Mouse (Mus musculus) kidney, embryonic 15.5 days (tissue): ENCODE results near the gene Tpx2. TPM values are rescaled to one million over a fixed set of nuclear protein-coding genes. Genes with fewer than 3 reads are reported as not detected.

Experiments
- ATAC-seq: fragments of 200-750 bp; cut with Nextera tagmentation; replicated peaks from 2 replicates; pipeline ENCODE4 v1.8.0; 2017; ENCODE audit warnings: moderate TSS enrichment; ENCODE audit not compliant: low FRiP score
- H3K27ac ChIP-seq: fragments of 300-500 bp; sonication (generic); 2 replicates; pipeline ENCODE4 v1.5.1; 2015; ENCODE audit warnings: mild to moderate bottlenecking, inconsistent platforms
- H3K27me3 ChIP-seq: fragments of 300-500 bp; sonication (generic); 2 replicates; pipeline ENCODE4 v1.6.1; 2015; ENCODE audit warnings: inconsistent platforms
- H3K36me3 ChIP-seq: fragments of 300-500 bp; sonication (generic); 2 replicates; pipeline ENCODE4 v1.6.1; 2015; ENCODE audit warnings: inconsistent platforms
- H3K4me1 ChIP-seq: fragments of 300-500 bp; sonication (generic); 2 replicates; pipeline ENCODE4 v1.6.1; 2015; ENCODE audit warnings: inconsistent platforms
- H3K4me2 ChIP-seq: fragments of 300-500 bp; sonication (generic); 2 replicates; pipeline ENCODE4 v1.6.1; 2015; ENCODE audit warnings: moderate library complexity, mild to moderate bottlenecking, inconsistent platforms
- H3K4me3 ChIP-seq: fragments of 300-500 bp; sonication (generic); replicated peaks from 2 replicates; pipeline ENCODE4 v1.5.1; 2015; ENCODE audit warnings: mild to moderate bottlenecking, inconsistent platforms
- H3K9ac ChIP-seq: fragments of 300-500 bp; sonication (generic); 2 replicates; pipeline ENCODE4 v1.6.1; 2015; ENCODE audit warnings: mild to moderate bottlenecking, inconsistent platforms
- H3K9me3 ChIP-seq: fragments of 300-500 bp; sonication (generic); replicated peaks from 2 replicates; pipeline ENCODE4 v1.6.1; 2016; ENCODE audit warnings: inconsistent platforms
- WGBS: fragments of 180-500 bp; shearing (Covaris S2); methylation state at CpG from one replicate; pipeline ENCODE4 v1.1.7; 2015; ENCODE audit warnings: mixed read lengths; 5-methylcytosine and 5-hydroxymethylcytosine counted together
- polyA plus RNA-seq: library from polyadenylated mRNA; unstranded; fragments of >200 nt; fragmentation: Nextera tagmentation; extraction: Ambion mirVana; gene quantifications from 2 replicates; pipeline ENCODE4 v1.2.1, GENCODE M21; 2015

The Tpx2 gene
- 88.5 and 98.2 TPM in 2 replicates for polyA plus RNA-seq

GRCm38 (mm10) chr2:152847815-152848302 lies at the start of gene Tpx2:
Gene Tpx2 (plus strand): TSS chr2:152847964.
- ATAC-seq = peak; percentile 99
- peak within 1 kb of the TSS; percentile 75 for H3K9ac ChIP-seq
- WGBS = under 1% methylated on average over 34 of the region's 34 CpGs

GRCm38 (mm10) chr2:152799954-152800761 lies 47.6 kb upstream of the Tpx2 start:
- Histone ChIP-seq H3K27me3 (no peaks in the 10 kb centered on the region), H3K4me2 (no peak overlapping the region), H3K9me3 (no peaks in the 10 kb centered on the region), H3K27ac (no peak overlapping the region), H3K4me3 (no peak overlapping the region), H3K9ac (no peak overlapping the region), H3K36me3 (no peaks in the 10 kb centered on the region), H3K4me1 (peaks cover 28% of the 10 kb centered on the region)
- 44% methylated on average over 7 of the region's 7 CpGs for WGBS
- ATAC-seq = no peak

More at GRCm38 (mm10) chr2:152847815-152848302, at the start of gene Tpx2:
- Histone ChIP-seq H3K27me3 (no peaks in the 10 kb centered on the region), H3K4me3 (peak within 1 kb of the TSS; percentile 91), H3K36me3 (peaks cover 21% of the 10 kb centered on the region), H3K9me3 (no peaks in the 10 kb centered on the region), H3K4me2 (peak within 1 kb of the TSS; percentile 63), H3K27ac (peak within 1 kb of the TSS; percentile 91), H3K4me1 (peaks cover 22% of the 10 kb centered on the region)

- H3K9me3 ChIP-seq = no peaks in the 10 kb centered on the region
- H3K27me3 ChIP-seq = no peaks in the 10 kb centered on the region
- no peaks in the 10 kb centered on the region for H3K36me3 ChIP-seq
- H3K9ac ChIP-seq = no peak overlapping the region
- H3K4me3 ChIP-seq = no peak overlapping the region
- H3K27ac ChIP-seq = no peak overlapping the region
- no peak overlapping the region for H3K4me2 ChIP-seq
- peaks cover 31% of the 10 kb centered on the region for H3K4me1 ChIP-seq
- no peak for ATAC-seq
These were observed 47.0 kb upstream of the Tpx2 start for GRCm38 (mm10) chr2:152800762-152801113.

GRCm38 (mm10) chr2:152802303-152802702 lies 45.5 kb upstream of the Tpx2 start:
- no peak overlapping the region for H3K27ac ChIP-seq

GRCm38 (mm10) chr2:152803081-152803480 lies 44.7 kb upstream of the Tpx2 start:
- Histone ChIP-seq H3K27me3 (no peaks in the 10 kb centered on the region), H3K4me1 (peaks cover 43% of the 10 kb centered on the region), H3K4me2 (no peak overlapping the region), H3K4me3 (no peak overlapping the region), H3K36me3 (no peaks in the 10 kb centered on the region), H3K27ac (peak overlapping the region; percentile 48; the same call in 1 of the 2 replicates), H3K9me3 (no peaks in the 10 kb centered on the region), H3K9ac (no peak overlapping the region)
- ATAC-seq = no peak
- WGBS = 85% methylated on average over 5 of the region's 5 CpGs

More at GRCm38 (mm10) chr2:152802303-152802702, 45.5 kb upstream of the Tpx2 start:
- Histone ChIP-seq H3K4me3 (no peak overlapping the region), H3K36me3 (no peaks in the 10 kb centered on the region), H3K4me2 (no peak overlapping the region), H3K9me3 (no peaks in the 10 kb centered on the region), H3K9ac (no peak overlapping the region), H3K4me1 (peaks cover 43% of the 10 kb centered on the region), H3K27me3 (no peaks in the 10 kb centered on the region)
- WGBS = 87% methylated on average over 10 of the region's 10 CpGs
- no peak for ATAC-seq

- Histone ChIP-seq H3K36me3 (peaks cover 6% of the 10 kb centered on the region; the same call in 1 of the 2 replicates), H3K4me3 (no peak overlapping the region), H3K9me3 (no peaks in the 10 kb centered on the region), H3K27ac (peak overlapping the region; percentile 90), H3K4me1 (peaks cover 44% of the 10 kb centered on the region), H3K27me3 (no peaks in the 10 kb centered on the region), H3K4me2 (peak overlapping the region; percentile 8; the same call in 1 of the 2 replicates), H3K9ac (no peak overlapping the region)
- WGBS = 9% methylated on average over 6 of the region's 6 CpGs
- ATAC-seq = peak; percentile 85
These were observed 43.2 kb upstream of the Tpx2 start for GRCm38 (mm10) chr2:152804408-152805110.

- peak overlapping the region; percentile 90 for H3K27ac ChIP-seq
- WGBS = 37% methylated on average over 5 of the region's 5 CpGs
- no peak overlapping the region for H3K9ac ChIP-seq
- no peak overlapping the region for H3K4me2 ChIP-seq
- no peaks in the 10 kb centered on the region for H3K27me3 ChIP-seq
- H3K9me3 ChIP-seq = no peaks in the 10 kb centered on the region
- H3K36me3 ChIP-seq = peaks cover 6% of the 10 kb centered on the region; the same call in 1 of the 2 replicates
- no peak; the same call in 1 of the 2 replicates for ATAC-seq
- no peak overlapping the region for H3K4me3 ChIP-seq
- H3K4me1 ChIP-seq = peaks cover 49% of the 10 kb centered on the region
These were observed 42.7 kb upstream of the Tpx2 start for GRCm38 (mm10) chr2:152805111-152805490.

GRCm38 (mm10) chr2:152806037-152806436 lies 41.7 kb upstream of the Tpx2 start:
- WGBS = 61% methylated on average over 2 of the region's 2 CpGs
- H3K9me3 ChIP-seq = no peaks in the 10 kb centered on the region
- H3K9ac ChIP-seq = no peak overlapping the region
- H3K4me1 ChIP-seq = peaks cover 55% of the 10 kb centered on the region
- ATAC-seq = no peak
- H3K27ac ChIP-seq = peak overlapping the region; percentile 90
- H3K36me3 ChIP-seq = peaks cover 6% of the 10 kb centered on the region; the same call in 1 of the 2 replicates
- H3K27me3 ChIP-seq = no peaks in the 10 kb centered on the region
- no peak overlapping the region for H3K4me3 ChIP-seq
- no peak overlapping the region for H3K4me2 ChIP-seq

GRCm38 (mm10) chr2:152808178-152808577 lies 39.6 kb upstream of the Tpx2 start:
- H3K4me1 ChIP-seq = peaks cover 67% of the 10 kb centered on the region
- 90% methylated on average over 3 of the region's 3 CpGs for WGBS
- H3K36me3 ChIP-seq = peaks cover 6% of the 10 kb centered on the region; the same call in 1 of the 2 replicates
- H3K4me2 ChIP-seq = no peak overlapping the region
- H3K27me3 ChIP-seq = no peaks in the 10 kb centered on the region
- no peak overlapping the region for H3K9ac ChIP-seq
- no peak overlapping the region for H3K27ac ChIP-seq
- no peak overlapping the region for H3K4me3 ChIP-seq
- no peak for ATAC-seq
- H3K9me3 ChIP-seq = no peaks in the 10 kb centered on the region

- no peaks in the 10 kb centered on the region for H3K9me3 ChIP-seq
- 78% methylated on average over 5 of the region's 5 CpGs for WGBS
- no peaks in the 10 kb centered on the region for H3K27me3 ChIP-seq
- no peak overlapping the region for H3K9ac ChIP-seq
- no peak overlapping the region for H3K4me3 ChIP-seq
- H3K36me3 ChIP-seq = peaks cover 6% of the 10 kb centered on the region; the same call in 1 of the 2 replicates
- H3K4me2 ChIP-seq = no peak overlapping the region
- peaks cover 51% of the 10 kb centered on the region for H3K4me1 ChIP-seq
- H3K27ac ChIP-seq = peak overlapping the region; percentile 50; the same call in 1 of the 2 replicates
- no peak for ATAC-seq
These were observed 37.4 kb upstream of the Tpx2 start for GRCm38 (mm10) chr2:152810158-152810941.

GRCm38 (mm10) chr2:152811336-152812165 lies 36.2 kb upstream of the Tpx2 start:
- peak overlapping the region; percentile 70 for H3K27ac ChIP-seq
- peak; percentile 41 for ATAC-seq
- no peaks in the 10 kb centered on the region for H3K27me3 ChIP-seq
- no peak overlapping the region for H3K9ac ChIP-seq
- H3K4me2 ChIP-seq = no peak overlapping the region
- H3K4me3 ChIP-seq = no peak overlapping the region
- H3K36me3 ChIP-seq = peaks cover 6% of the 10 kb centered on the region; the same call in 1 of the 2 replicates
- 22% methylated on average over 3 of the region's 3 CpGs for WGBS
- peaks cover 51% of the 10 kb centered on the region for H3K4me1 ChIP-seq
- H3K9me3 ChIP-seq = no peaks in the 10 kb centered on the region
